Mouse (Mus musculus): ENCODE measurements at regions not wholly inside any gene's neighbourhood (a gene's known extent, or its start where the extent isn't known, plus 50 kb on each side); places are given as distances from the start of the nearest gene placed in this dataset.

DNA sequence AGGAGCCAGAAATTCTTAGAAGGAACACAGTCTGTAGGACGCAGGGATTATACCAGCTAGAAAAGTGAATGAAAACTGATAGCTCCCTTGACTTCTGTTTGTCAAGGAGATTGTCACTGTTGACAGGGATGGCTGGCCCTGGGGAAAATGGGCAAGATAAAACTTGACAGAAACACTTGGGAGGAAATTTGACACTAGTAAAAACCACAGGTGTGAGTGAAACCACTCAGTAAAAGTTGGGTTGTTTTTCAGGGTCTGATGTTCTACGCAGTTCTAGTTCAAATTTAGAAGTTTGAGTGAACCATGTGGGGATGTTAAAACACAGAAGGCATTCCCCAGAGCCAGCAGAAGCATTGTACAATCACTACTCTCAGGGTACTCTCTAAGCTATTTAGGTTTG, 246.6 kb upstream of the Prep start:
- DNase-seq: no peak

DNA sequence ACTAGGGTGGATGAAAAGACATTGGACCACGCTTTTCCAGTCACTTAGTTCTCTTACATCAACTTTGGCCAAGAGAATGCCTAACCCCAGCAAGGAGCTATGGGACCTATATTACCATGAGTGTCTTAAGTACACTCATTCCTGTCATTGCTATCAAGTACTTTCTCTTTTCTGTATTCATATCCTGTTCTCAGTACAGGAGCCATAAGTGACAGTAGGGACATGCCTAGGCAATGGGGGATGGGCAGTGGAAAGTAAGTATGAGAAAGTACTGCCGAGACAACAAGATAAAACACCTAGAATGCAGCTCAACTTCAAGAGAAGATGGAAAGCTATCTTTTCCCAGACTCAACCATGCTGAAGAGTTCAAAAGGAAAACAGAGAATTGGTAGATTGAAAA, 247.6 kb upstream of the Prep start:
- no peak for DNase-seq

DNA sequence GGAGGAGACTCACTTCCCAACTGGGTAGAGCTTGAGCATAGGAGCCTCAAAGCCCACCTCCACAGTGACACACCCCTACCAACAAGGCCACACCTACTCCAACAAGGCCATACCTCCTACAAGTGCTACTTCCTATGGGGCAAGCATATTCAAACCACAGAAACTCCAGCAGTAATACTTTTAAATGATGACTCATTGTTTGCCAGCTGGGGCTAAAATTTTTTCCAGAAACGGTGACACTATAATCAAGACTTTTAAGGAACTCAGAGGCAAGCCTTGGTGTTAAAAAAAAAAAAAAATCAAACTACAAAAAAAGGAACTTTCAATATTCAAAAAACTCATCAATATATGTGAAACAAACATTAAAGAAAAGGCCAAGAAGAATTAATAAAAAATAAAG, 248.4 kb upstream of the Prep start:
- no peak for DNase-seq

- DNase-seq: no peak
Measured at GRCm38 (mm10) chr10:44796205-44796604, 267.9 kb upstream of the Prdm1 start.

DNA sequence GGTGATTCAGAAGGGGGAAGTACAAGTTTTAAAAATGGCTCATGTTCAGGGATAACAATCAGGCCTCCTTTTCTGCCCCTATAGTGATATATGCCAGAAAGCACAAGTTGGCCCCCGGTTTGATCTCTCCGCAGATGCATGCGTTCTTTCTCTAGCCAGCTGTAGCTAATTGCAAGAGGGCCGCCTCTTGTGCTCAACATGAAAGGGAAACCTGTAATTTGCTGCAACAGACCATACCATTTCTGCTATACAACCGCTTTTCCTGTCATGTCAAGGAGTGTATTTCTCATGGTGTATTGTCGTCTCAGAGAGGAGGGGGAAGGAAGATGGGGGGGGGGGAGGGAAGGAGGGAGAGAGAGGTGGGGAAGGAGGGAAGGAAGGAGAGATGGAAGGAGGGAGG, 257.1 kb upstream of the Prdm1 start:
- no peak for DNase-seq

DNA sequence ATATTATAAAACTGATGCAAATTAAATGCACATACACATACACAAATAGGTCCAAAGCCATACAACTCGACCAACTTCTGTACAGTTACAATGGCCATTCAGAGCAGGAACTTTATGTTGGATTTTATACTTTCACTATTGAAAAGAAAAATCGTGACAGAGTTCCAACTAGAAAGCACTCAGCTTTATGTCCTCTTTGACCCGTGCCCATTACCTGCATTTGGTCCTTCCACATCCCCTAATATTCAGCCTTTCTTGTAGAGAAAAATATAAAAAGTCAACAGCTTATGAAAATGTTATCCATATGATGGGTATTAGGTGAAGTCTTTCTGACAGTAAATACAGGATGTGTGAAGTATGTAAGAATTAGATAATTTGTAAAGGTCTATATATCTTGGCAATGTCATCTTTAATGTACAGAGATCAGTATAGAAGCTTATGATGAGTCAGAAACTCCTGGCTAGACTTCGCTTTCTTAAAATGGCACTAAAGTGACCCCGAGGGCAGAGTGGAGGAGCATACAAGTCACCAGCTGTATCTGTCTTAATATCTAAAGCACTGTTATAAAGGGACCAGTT, 252.2 kb upstream of the Prdm1 start:
- DNase-seq: no peak

DNA sequence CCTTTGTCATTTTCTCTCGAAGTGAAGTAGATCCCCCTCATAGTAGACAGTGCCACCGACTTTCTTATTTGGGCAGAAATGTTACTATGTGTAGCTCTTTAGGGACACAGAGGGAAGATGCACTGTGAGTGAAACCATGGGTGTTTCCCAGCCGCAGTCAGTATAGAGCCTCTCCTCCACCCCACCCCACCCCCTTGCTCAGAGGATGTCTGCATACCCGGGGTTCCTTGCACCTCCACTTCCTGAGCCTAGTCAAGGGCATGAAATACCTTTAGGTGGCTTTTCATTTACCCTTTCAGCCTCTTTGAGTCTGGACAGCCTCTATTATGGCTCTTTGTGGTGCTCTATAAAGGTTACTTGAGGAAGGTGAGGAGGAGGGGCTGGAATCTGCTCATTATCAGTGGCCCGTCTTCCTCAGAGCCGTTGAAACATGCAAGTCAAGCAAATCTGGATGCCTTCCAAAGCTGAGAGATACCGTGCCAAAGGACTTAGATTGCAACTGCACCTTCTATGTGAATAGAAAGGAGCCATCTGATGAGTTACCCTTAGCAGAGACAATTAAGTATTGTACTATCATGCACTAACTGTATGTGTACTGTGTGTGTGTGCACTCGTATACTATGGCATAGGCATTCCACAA, 251.4 kb upstream of the Prdm1 start:
- DNase-seq: no peak

DNA sequence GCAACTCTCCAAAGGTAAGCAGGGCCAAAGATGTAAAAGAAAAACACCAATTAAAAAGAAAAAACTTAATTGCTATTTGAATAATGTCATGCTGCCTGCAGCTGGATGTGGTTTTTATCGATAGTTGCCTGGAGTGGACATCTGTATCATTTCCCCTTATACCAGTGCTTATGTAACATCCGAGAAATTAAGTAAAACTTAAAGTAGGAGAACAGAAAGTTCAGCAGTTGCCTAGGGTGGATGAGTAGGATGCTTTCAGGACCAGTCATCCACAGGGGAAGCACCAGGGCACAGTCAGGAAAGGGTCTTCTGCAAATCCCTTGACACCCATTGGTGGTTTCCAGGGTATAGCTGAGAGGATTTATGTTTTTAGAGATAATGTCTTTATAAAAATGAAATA, 248.9 kb upstream of the Prdm1 start:
- no peak for DNase-seq

DNA sequence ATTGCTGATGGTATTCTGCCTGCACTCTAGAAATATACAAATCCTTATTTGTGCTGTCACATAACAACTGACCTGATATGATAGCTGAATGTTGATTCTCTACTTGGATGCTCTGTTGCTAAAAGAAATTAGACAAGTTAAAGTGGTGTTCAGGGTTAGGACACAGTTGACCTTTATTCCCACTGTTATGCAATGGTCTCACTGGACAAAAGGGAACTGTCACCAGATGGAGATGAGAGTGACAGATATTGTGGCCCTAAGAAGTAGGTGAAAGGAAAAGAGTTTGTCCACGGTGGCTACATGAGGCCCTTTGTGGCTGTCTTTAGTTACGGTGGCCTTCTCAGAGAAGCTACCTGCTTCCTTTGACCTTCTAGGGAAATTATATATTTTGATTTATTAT, 247.9 kb upstream of the Prdm1 start:
- no peak for DNase-seq

- no peak for DNase-seq
Measured at GRCm38 (mm10) chr10:44765527-44765926, 237.2 kb upstream of the Prdm1 start.

DNA sequence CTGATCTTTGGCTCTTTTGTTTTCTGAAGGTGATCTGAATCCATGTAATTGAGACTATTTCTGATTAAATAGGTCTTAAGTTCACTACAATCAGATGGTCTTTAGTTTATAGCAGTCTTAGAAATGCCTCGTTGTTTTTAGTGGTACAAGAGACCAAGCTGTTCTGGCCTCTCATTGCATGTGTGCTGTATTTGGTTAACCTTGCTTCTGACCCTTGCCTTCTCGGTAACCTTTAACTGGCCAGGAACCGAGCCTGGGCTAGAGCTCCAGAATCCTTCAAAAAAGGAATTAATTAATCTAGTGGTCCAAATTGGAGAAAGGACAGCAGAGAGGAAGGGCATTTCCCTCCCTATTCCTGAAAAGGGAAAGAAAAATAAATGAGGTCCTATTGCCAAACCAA, 234.8 kb upstream of the Prdm1 start:
- no peak for DNase-seq

- no peak for DNase-seq
Measured at GRCm38 (mm10) chr10:44762068-44762467, 233.8 kb upstream of the Prdm1 start.

GRCm38 (mm10) chr10:44761324-44761723, 233.0 kb upstream of the Prdm1 start:
- DNase-seq: no peak

DNA sequence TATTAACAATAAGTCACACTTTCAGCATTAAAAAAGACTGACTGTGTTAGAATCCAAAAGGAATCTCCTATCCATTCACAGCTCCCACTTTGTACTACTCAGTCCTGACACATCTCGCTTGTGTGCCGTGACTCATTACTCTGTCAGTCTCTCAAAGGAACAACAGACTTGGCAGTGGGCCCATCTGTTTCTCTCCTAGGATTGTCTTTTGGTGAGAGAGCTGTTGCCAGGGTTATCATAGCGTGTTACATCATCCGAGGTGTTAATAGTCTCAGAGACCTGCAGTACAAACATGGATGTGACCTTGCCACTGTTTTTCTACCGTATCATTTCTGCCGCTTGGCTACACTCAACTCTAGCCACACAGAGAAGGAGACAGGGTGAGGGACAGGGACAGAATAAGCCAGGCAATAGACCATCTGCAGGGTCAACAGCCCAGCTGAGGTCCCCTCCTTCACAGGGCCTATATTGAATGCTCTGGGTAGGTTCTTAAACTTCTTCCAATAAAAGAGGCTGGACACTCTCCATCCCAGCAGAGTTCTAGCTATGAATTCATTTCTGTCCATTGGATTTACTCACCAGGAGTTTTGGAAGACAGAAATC, 227.2 kb upstream of the Prdm1 start:
- no peak for DNase-seq

DNA sequence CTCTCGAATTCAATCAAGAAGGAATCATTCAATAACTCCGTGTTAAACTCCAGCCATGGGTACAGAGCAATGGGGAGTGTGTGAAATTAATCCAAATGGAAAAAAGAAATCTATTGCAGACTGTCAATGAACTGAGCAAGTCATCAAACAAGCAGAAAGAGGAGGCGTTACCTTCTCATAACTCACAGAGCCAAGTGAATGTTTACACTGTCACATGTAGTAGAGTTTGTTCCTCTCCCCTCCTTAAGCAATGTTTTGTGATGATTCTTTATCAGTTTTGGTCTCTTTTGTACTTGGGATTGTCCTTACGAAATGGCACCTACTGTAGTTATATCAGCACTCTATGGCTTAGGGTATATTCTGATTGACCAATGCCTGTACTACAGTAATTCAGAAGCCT, 226.6 kb upstream of the Prdm1 start:
- no peak for DNase-seq

DNA sequence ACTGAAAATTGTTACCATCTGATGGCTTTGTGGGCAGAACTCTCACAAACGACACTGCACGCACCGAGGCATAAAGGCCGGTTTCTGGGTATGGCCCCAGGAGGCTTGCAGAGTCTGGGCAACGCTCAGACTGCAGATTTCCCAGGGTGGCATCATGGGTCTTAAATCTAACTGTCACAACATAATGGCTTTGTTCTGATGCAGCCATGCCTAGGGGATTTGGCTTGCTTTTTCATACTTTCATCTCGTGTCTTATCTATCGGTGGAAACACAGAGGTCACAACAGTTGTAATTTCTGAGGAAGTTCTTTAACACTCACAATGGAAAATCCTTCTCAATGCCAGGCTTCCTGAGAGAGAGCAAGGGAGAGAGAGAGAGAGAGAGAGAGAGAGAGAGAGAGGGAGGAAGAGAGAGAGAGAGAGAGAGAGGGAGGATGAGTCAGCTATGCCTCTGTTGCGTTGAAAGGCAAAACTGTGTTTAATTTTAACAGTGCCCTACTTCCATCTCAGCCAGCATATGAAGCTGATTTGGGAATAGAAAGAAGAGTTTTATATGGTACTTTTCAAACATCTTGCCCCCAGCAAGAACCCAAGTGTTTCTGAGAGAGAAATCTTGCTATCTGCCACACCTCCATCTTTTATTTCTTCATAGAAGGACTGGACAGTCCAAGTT, 224.6 kb upstream of the Prdm1 start:
- no peak for DNase-seq

DNA sequence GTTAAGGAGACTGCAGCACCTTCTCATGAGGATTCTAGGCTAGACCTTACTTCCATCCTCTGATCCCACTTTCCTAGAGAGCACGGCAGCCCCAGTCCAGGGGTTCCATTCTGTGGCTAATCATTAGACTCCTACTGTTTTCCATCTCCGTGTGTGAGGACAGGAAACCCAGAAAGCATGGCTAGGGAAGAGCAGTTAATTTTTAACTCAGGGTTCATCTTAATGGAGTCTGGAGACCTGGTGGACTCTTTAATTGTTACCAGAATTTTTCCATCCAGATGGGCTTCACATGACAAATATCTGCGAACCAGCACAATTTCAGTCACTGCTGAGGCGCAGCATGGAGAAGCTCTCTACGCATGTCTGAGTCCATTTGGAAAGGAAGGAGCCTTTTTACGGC, 222.8 kb upstream of the Prdm1 start:
- DNase-seq: no peak

DNA sequence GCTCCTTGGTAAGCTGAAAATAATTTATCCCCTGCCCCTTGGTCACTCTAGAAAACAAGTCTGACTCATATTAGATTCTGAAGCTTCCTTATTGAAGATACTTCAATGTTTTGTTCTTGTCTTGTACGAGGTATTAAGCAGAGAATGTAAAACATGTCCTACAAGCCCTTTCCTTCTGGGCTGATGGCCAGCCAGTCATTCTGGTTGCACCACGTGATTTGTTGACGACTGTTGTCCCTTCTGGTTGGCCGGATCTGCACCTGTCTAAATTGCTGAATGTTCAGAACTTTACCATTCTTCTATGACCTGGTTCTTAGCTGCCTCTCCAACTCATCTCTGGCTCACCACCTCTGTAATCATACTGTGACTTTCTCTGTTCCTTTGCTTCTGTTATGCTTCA, 220.9 kb upstream of the Prdm1 start:
- DNase-seq: no peak

DNA sequence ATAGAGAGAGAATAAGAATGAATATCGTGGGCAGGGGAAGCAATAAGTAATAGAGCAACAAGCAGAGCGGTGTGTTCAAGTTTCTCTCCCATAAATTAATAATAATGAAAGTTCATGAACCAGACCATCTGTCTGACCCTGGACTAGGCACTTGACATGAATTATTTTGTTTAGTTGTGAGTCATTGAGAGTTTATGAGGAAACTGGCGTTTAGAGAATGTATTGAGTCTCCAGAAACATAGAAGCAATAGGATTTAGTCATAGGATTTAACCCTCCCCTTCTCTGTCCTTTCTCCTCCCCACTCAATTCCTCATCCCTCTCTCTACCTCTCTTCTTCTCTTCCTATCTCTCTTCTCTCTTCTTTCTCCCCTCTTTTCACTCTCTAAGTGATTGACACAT, 219.1 kb upstream of the Prdm1 start:
- DNase-seq: no peak

DNA sequence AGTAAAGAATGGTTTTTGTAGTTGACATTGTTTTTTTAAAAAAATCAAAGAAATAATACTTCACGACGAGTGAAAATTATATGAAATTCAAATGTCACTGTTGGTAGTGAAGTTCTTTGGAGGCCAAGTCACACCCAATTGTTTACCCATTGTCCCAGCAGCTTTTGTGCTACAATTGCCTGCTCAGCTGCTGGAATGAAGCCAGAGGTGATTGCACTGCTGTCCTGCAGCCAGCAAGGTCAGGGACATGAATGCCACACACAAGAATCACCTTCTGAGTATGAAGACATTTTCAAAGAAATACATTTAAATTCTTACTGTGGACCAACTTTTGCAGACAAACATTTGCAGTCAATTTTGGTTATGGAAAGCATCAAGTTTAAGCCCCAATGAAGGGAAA, 215.9 kb upstream of the Prdm1 start:
- DNase-seq: no peak

DNA sequence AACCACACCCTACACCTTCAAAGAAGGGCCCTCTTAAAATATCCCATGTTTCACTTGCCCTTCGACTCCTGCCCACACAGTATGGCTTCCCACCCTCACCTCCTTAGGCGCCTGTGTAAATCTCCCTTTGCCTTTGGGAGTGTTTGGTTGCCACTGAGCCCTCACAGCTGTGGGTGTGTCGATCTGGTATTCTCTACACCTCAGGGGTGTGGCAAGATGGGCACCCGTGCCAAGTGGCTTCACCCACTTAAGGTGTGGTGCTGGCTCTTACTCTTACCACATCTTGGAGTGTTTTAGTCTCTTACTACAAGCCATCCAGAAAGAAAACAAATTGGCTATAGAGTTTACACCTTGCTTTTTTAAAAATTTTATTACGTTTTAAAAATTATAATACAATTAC, 205.3 kb upstream of the Prdm1 start:
- DNase-seq: no peak

GRCm38 (mm10) chr10:44730721-44731120, 202.4 kb upstream of the Prdm1 start:
- DNase-seq: no peak

DNA sequence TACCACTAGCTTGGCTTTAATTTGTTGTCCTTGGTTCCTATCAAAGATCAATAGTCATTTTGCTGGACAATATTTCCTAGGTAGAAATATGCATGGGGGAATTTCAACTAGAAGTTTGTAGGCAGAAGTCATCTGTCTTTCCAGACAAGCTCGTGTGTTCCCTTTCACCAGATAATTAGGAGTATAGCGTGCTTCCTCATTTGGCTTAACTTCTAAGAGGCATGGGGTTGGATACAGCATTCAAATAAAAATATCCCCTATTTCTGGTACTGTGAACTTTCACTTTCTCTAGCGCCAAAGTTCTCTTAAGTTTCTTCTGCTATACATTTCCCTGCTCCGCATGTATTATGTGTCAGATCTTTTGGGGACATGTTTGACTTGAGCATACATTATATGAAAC, 200.7 kb upstream of the Prdm1 start:
- no peak for DNase-seq

- DNase-seq: no peak
Measured at GRCm38 (mm10) chr10:44724575-44724974, 196.3 kb upstream of the Prdm1 start.

All from right cerebral cortex, postnatal 4 days (tissue).